In genomic region chr6:118263951-118264350, GRCm38 (mm10) we compare ENCODE assay signal across 29 mouse cellular contexts.
A peak's percentile ranks its signal among the peaks of the same experiment; 100 is the strongest.
DNase-seq lines count a peak whose midpoint lies in the region; ATAC-seq lines count a peak whose summit lies in the region.
"Had no signal": no experiment of that assay in that cellular context is flagged by ENCODE, and none has a peak within 500 bp of the region (broad histone marks: within the 10 kb centered on the region; RNA-seq: fewer than 3 reads in every experiment).

No protein-coding gene starts in this region.

- 11% methylated on average over 6 of the region's 6 CpGs for WGBS in forebrain, embryonic 11.5 days
- 8% methylated on average over 6 of the region's 6 CpGs for WGBS in forebrain, embryonic 14.5 days
- WGBS in kidney, embryonic 15.5 days, result 10% methylated on average over 6 of the region's 6 CpGs

- no peak for ATAC-seq in forebrain, embryonic 11.5 days (replicated peaks; ENCODE audit: low FRiP score)
- ATAC-seq in forebrain, embryonic 14.5 days, result no peak
- peak; percentile 22; the same call in 1 of the 2 replicates for ATAC-seq in kidney, embryonic 15.5 days (replicated peaks; ENCODE audit: low FRiP score)
- ATAC-seq: forebrain, embryonic 13.5 days; hindbrain, postnatal 0 days; intestine, embryonic 15.5 days; liver, embryonic 12.5 days; liver, postnatal 0 days had no signal

- no peaks in the 10 kb centered on the region for H3K36me3 ChIP-seq in forebrain, embryonic 11.5 days (ENCODE audit: control insufficient read depth, insufficient read depth, low read length)
- no peaks in the 10 kb centered on the region for H3K36me3 ChIP-seq in forebrain, embryonic 14.5 days (ENCODE audit: control insufficient read depth, insufficient read depth, low read length)
- no peaks in the 10 kb centered on the region for H3K36me3 ChIP-seq in kidney, embryonic 15.5 days
- H3K36me3 ChIP-seq: embryonic facial prominence, embryonic 15.5 days; heart, embryonic 10.5 days; heart, embryonic 15.5 days; intestine, embryonic 15.5 days; liver, embryonic 12.5 days had no signal

- peak; percentile 27 for DNase-seq in forebrain, embryonic 11.5 days (ENCODE audit: low spot score)
- no peak for DNase-seq in forebrain, embryonic 14.5 days (ENCODE audit: low spot score)
- DNase-seq in kidney, postnatal 14 days, result no peak
- peak; percentile 83 for DNase-seq in embryo, embryonic 10 days (ENCODE audit: low spot score)
- DNase-seq in mesoderm, embryonic 11.5 days (ENCODE audit: low read depth, low spot score), result peak; percentile 34
- no peak for DNase-seq in layer of hippocampus, adult 9-10 months (ENCODE audit: low spot score)
- no peak for DNase-seq in MN1 (ENCODE audit: low spot score)
- DNase-seq: adrenal gland, adult 8-10 months; cerebellum, adult 2 months; cerebellum, postnatal 25 days; gastrocnemius, postnatal 14 days; heart, postnatal 4 days; kidney, adult 8-10 months; liver, postnatal 0 days; lung, postnatal 36 days; midbrain, embryonic 14.5 days; right cerebral cortex, postnatal 4 days; thymus, adult 2 months; thymus, postnatal 36 days had no signal

- H3K4me2 ChIP-seq in forebrain, embryonic 11.5 days (ENCODE audit: low read depth, low read length, severe bottlenecking), result no peak overlapping the region
- H3K4me2 ChIP-seq in forebrain, embryonic 14.5 days (ENCODE audit: low read length), result no peak overlapping the region
- no peak overlapping the region for H3K4me2 ChIP-seq in kidney, embryonic 15.5 days
- H3K4me2 ChIP-seq: embryonic facial prominence, embryonic 15.5 days; forebrain, embryonic 13.5 days; heart, embryonic 15.5 days; intestine, embryonic 15.5 days; liver, embryonic 12.5 days had no signal

- no peaks in the 10 kb centered on the region for H3K4me1 ChIP-seq in forebrain, embryonic 11.5 days (replicated peaks; ENCODE audit: control insufficient read depth, insufficient read depth, low read length)
- H3K4me1 ChIP-seq in forebrain, embryonic 14.5 days (ENCODE audit: control insufficient read depth, insufficient read depth, low read length), result no peaks in the 10 kb centered on the region
- peaks cover 5% of the 10 kb centered on the region for H3K4me1 ChIP-seq in kidney, embryonic 15.5 days
- H3K4me1 ChIP-seq: embryonic facial prominence, embryonic 15.5 days; forebrain, embryonic 13.5 days; intestine, embryonic 15.5 days; liver, embryonic 12.5 days had no signal

- H3K4me3 ChIP-seq in forebrain, embryonic 11.5 days (ENCODE audit: low read depth, low read length), result no peak overlapping the region
- H3K4me3 ChIP-seq in forebrain, embryonic 14.5 days (ENCODE audit: low read depth, low read length), result no peak overlapping the region
- H3K4me3 ChIP-seq in kidney, embryonic 15.5 days (replicated peaks), result no peak overlapping the region
- H3K4me3 ChIP-seq: embryonic facial prominence, embryonic 15.5 days; forebrain, embryonic 13.5 days; heart, embryonic 10.5 days; heart, embryonic 15.5 days; intestine, embryonic 15.5 days; left cerebral cortex, adult 2 months; liver, embryonic 12.5 days had no signal

- no peaks in the 10 kb centered on the region for H3K9me3 ChIP-seq in forebrain, embryonic 11.5 days (ENCODE audit: control insufficient read depth, low read length)
- no peaks in the 10 kb centered on the region for H3K9me3 ChIP-seq in forebrain, embryonic 14.5 days (replicated peaks; ENCODE audit: control insufficient read depth, low read length)
- no peaks in the 10 kb centered on the region for H3K9me3 ChIP-seq in kidney, embryonic 15.5 days (replicated peaks)
- H3K9me3 ChIP-seq: embryonic facial prominence, embryonic 15.5 days; forebrain, embryonic 13.5 days; heart, embryonic 10.5 days; heart, embryonic 15.5 days; intestine, embryonic 15.5 days; liver, embryonic 12.5 days had no signal

- H3K27ac ChIP-seq in forebrain, embryonic 11.5 days (ENCODE audit: low read depth, low read length), result no peak overlapping the region
- H3K27ac ChIP-seq in forebrain, embryonic 14.5 days (ENCODE audit: low read depth, low read length), result no peak overlapping the region
- H3K27ac ChIP-seq in kidney, embryonic 15.5 days, result no peak overlapping the region
- H3K27ac ChIP-seq: embryonic facial prominence, embryonic 15.5 days; forebrain, embryonic 13.5 days; heart, embryonic 10.5 days; heart, embryonic 15.5 days; hindbrain, postnatal 0 days; intestine, embryonic 15.5 days; left cerebral cortex, adult 2 months; liver, embryonic 12.5 days; stomach, postnatal 0 days had no signal

- H3K27me3 ChIP-seq in forebrain, embryonic 11.5 days (ENCODE audit: control insufficient read depth, insufficient read depth, low read length), result no peaks in the 10 kb centered on the region
- no peaks in the 10 kb centered on the region for H3K27me3 ChIP-seq in forebrain, embryonic 14.5 days (replicated peaks; ENCODE audit: control insufficient read depth, insufficient read depth, low read length)
- H3K27me3 ChIP-seq in kidney, embryonic 15.5 days, result no peaks in the 10 kb centered on the region; the same call in 1 of the 2 replicates
- H3K27me3 ChIP-seq: embryonic facial prominence, embryonic 15.5 days; forebrain, embryonic 13.5 days; heart, embryonic 15.5 days; intestine, embryonic 15.5 days; liver, embryonic 12.5 days had no signal

- H3K9ac ChIP-seq in forebrain, embryonic 11.5 days (ENCODE audit: low read length), result no peak overlapping the region
- H3K9ac ChIP-seq in forebrain, embryonic 14.5 days (ENCODE audit: low read length), result no peak overlapping the region
- no peak overlapping the region for H3K9ac ChIP-seq in kidney, embryonic 15.5 days
- H3K9ac ChIP-seq: embryonic facial prominence, embryonic 15.5 days; forebrain, embryonic 13.5 days; heart, embryonic 15.5 days; intestine, embryonic 15.5 days; liver, embryonic 12.5 days; liver, postnatal 0 days had no signal

Comparison
In these comparisons a context has a peak if more than half of its experiments do, and no peak if none do; other contexts are left out.
1. DNase-seq: peak in forebrain, embryonic 11.5 days (single experiment), embryo, embryonic 10 days (single experiment) and mesoderm, embryonic 11.5 days (single experiment); none in forebrain, embryonic 14.5 days (single experiment), kidney, postnatal 14 days (single experiment), layer of hippocampus, adult 9-10 months (single experiment) and MN1 (single experiment).